Mouse (Mus musculus) lung, embryonic 14.5 days (tissue): ENCODE measurements at regions not wholly inside any gene's neighbourhood (a gene's known extent, or its start where the extent isn't known, plus 50 kb on each side); places are given as distances from the start of the nearest gene placed in this dataset.

Experiments used
- ATAC-seq: fragments of 200-750 bp; cut with Nextera tagmentation; 2 replicates; pipeline ENCODE4 v1.8.0; 2017; ENCODE audit warnings: mild to moderate bottlenecking, moderate TSS enrichment, moderate library complexity; ENCODE audit not compliant: insufficient read depth
- DNase-seq: peaks from one replicate; pipeline ENCODE4 v3.0.0-alpha.2; 2015
- H3K27ac ChIP-seq: fragments of 300-500 bp; sonication (generic); 2 replicates; pipeline ENCODE4 v1.5.1; 2014; ENCODE audit warnings: low read depth, mild to moderate bottlenecking, moderate library complexity
- H3K27me3 ChIP-seq: fragments of 300-500 bp; sonication (generic); 2 replicates; pipeline ENCODE4 v1.6.1; 2014; ENCODE audit warnings: low read length, control low read depth; ENCODE audit not compliant: insufficient read depth
- H3K36me3 ChIP-seq: fragments of 300-500 bp; sonication (generic); 2 replicates; pipeline ENCODE4 v1.6.1; 2014; ENCODE audit warnings: control low read depth; ENCODE audit not compliant: insufficient read depth
- H3K4me1 ChIP-seq: fragments of 300-500 bp; sonication (generic); 2 replicates; pipeline ENCODE4 v1.6.1; 2014; ENCODE audit warnings: antibody characterized with exemption, control low read depth; ENCODE audit not compliant: insufficient read depth
- H3K4me2 ChIP-seq: fragments of 300-500 bp; sonication (generic); 2 replicates; pipeline ENCODE4 v1.6.1; 2014; ENCODE audit warnings: mild to moderate bottlenecking
- H3K4me3 ChIP-seq: fragments of 300-500 bp; sonication (generic); 2 replicates; pipeline ENCODE4 v1.5.1; 2014; ENCODE audit warnings: low read depth, low read length
- H3K9ac ChIP-seq: fragments of 300-500 bp; sonication (generic); 2 replicates; pipeline ENCODE4 v1.6.1; 2014
- H3K9me3 ChIP-seq: fragments of 300-500 bp; sonication (generic); 2 replicates; pipeline ENCODE4 v1.6.1; 2016; ENCODE audit warnings: low read depth, low read length, control low read depth
- CTCF ChIP-seq: IDR thresholded peaks from 2 replicates; pipeline ENCODE4 v1.5.1; 2016; ENCODE audit warnings: antibody characterized with exemption, low read depth
- WGBS: fragments of 180-500 bp; shearing (Covaris S2); extraction: QIAGEN DNeasy Blood & Tissue Kit; methylation state at CpG from one replicate; pipeline ENCODE4 v1.1.7; 2014; 5-methylcytosine and 5-hydroxymethylcytosine counted together

DNA sequence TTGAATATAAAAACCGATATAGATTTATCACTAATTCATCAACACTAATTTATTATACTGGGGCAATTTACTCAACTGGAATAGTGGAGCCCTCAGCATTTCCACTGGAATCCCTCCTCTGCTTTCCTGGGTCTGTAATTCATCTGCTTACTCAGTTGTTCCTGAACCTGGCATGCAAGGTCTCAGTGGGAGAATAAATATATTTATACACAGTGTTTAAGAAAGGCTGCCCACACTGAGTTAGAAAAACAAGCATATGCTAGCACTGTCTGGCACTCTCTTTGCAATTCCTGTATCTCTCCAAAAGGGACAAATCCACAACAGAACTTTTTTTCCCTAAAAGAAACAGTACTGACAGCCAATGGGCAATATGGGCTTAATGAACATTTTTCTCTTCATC is 100.1 kb upstream of the Gm10192 start:
- WGBS: 75% methylated on average over 1 of the region's 1 CpGs
- H3K27me3 ChIP-seq: no peaks in the 10 kb centered on the region
- H3K36me3 ChIP-seq: no peaks in the 10 kb centered on the region
- no peak overlapping the region for H3K4me3 ChIP-seq
- H3K9ac ChIP-seq: no peak overlapping the region
- ATAC-seq (no peak), DNase-seq (no peak)
- H3K4me2 ChIP-seq: no peak overlapping the region
- H3K4me1 ChIP-seq: no peaks in the 10 kb centered on the region
- no peak overlapping the region for H3K27ac ChIP-seq
- no peaks in the 10 kb centered on the region for H3K9me3 ChIP-seq
- no peak for TF ChIP-seq CTCF

DNA sequence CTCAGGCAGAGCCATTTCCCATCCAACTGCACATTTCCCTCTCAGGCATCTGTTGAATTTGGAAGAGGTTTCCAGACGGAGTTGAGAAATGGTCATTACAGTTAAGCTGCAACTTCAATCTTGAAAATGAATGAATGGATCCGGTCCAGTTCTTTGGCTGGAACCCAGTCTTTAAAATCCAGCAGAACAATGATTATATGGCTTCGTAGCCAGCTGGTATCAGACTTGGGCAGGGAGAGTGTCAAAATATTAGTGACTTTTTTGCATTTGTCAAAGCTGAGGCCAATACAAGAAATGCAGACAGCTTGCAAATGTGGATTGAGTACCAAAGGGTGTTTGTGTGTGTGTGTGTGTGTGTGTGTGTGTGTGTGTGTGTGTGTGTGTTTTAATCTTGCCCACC is 99.7 kb upstream of the Gm10192 start:
- no peak overlapping the region for H3K9ac ChIP-seq
- no peaks in the 10 kb centered on the region for H3K27me3 ChIP-seq
- no peak overlapping the region for H3K27ac ChIP-seq
- no peak for ATAC-seq
- no peaks in the 10 kb centered on the region for H3K9me3 ChIP-seq
- H3K4me3 ChIP-seq: no peak overlapping the region
- H3K36me3 ChIP-seq: no peaks in the 10 kb centered on the region
- peak; percentile 45 for DNase-seq
- H3K4me2 ChIP-seq: no peak overlapping the region
- TF ChIP-seq CTCF: no peak
- no peaks in the 10 kb centered on the region for H3K4me1 ChIP-seq
- 38% methylated on average over 3 of the region's 3 CpGs for WGBS

DNA sequence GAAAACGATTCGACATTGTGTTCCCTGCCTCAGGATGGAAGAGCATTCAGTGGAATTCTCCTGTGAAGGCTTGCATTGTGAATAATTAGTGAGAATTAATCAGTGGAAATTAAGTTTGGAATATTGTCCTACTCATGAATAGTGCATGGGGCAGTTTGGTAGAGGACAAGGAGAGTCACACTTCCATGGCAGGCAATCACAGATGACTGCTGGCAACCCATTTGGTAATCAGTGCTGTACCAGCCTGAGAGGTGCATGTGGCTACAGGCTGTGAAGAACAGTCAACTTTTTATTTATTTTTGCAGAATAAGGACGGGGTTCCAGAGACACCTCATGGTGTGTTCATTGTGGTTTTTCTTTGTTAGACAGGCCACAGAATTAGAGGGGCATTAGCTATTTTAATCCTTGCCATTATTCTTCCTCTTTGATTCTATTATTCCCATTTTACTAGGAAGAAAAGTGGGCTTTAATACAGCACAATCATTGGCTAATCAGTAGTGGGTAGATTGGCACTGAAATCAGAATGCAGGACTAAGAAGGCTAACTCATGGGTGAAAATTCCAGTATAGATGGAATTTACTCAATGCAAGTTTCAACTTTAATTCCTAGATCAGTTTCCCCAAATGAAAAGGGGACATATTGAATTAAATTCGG is 98.3 kb upstream of the Gm10192 start:
- no peak overlapping the region for H3K27ac ChIP-seq
- H3K27me3 ChIP-seq: no peaks in the 10 kb centered on the region
- no peak for TF ChIP-seq CTCF
- 83% methylated on average over 4 of the region's 4 CpGs for WGBS
- H3K36me3 ChIP-seq: no peaks in the 10 kb centered on the region
- DNase-seq (no peak), ATAC-seq (no peak)
- H3K4me2 ChIP-seq: no peak overlapping the region
- H3K4me1 ChIP-seq: no peaks in the 10 kb centered on the region
- no peaks in the 10 kb centered on the region for H3K9me3 ChIP-seq
- no peak overlapping the region for H3K9ac ChIP-seq
- no peak overlapping the region for H3K4me3 ChIP-seq

DNA sequence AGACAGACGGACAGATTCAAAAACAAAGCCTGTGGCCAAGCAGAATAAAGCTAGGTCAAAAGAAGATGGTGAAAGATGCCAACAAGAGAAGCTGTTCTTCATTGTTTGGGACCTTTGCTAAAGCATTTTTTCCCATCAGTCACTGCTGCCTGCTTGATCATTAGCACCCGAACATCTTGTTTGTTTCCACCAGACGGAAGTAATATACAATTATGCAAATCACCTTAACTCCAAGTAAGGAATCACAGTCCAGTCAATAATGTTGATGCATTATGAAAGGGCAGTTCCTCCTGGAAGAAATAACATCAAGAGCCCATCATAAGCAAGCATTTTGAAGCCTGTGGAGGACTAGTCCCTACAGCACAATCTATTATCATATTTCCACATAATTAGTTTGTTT is 97.7 kb upstream of the Gm10192 start:
- no peak overlapping the region for H3K9ac ChIP-seq
- 72% methylated on average over 3 of the region's 3 CpGs for WGBS
- no peaks in the 10 kb centered on the region for H3K36me3 ChIP-seq
- TF ChIP-seq CTCF: no peak
- DNase-seq (no peak), ATAC-seq (no peak)
- H3K27me3 ChIP-seq: no peaks in the 10 kb centered on the region
- no peak overlapping the region for H3K4me3 ChIP-seq
- H3K27ac ChIP-seq: no peak overlapping the region
- H3K9me3 ChIP-seq: no peaks in the 10 kb centered on the region
- H3K4me2 ChIP-seq: no peak overlapping the region
- H3K4me1 ChIP-seq: no peaks in the 10 kb centered on the region

DNA sequence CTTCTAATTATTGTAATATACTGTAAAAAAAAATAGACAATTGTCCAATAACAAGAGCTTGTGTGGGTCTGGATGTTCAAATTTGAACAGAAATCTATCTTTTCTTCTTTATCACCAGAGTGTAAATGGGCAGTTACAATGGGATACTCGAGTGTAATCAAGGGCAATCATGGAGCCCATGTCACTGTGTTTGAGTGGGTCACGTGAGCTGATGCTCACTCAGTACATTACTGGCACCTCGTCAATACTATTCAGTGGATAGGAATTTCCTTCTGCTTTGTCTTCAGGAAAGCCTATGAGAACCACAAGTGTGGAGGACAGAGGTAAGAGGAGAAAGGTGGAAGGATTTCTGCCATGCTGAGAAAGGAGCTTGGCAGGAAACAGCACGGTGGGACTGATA is 54.0 kb upstream of the Gm10192 start:
- Histone ChIP-seq H3K4me2 (no peak overlapping the region), H3K27me3 (no peaks in the 10 kb centered on the region), H3K9me3 (no peaks in the 10 kb centered on the region), H3K27ac (no peak overlapping the region), H3K9ac (no peak overlapping the region), H3K4me1 (no peaks in the 10 kb centered on the region), H3K4me3 (no peak overlapping the region), H3K36me3 (no peaks in the 10 kb centered on the region)
- no peak for DNase-seq
- no peak for ATAC-seq
- no peak for TF ChIP-seq CTCF
- WGBS: 58% methylated on average over 4 of the region's 4 CpGs

DNA sequence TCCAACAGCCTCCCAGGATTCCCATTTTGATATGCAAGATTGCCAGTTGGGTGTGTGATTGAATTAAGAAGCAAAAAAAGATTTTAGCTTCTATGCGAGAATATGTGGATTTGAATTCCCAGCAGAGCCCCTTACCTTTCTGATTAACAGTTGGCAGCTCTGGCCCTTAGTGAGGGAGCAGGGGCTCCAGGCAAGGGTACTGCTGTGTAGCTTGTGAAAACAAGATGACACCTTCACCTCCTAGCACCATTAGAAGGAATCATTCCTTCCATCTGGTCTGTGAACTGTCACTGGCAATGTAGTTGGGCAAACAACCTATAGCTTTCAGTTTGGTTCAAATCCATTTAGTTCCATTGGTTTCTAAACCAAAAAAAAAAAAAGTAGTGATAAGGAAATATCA is 53.4 kb upstream of the Gm10192 start:
- Histone ChIP-seq H3K9me3 (no peaks in the 10 kb centered on the region), H3K4me3 (no peak overlapping the region), H3K27ac (no peak overlapping the region), H3K4me2 (no peak overlapping the region), H3K9ac (no peak overlapping the region), H3K36me3 (no peaks in the 10 kb centered on the region), H3K27me3 (no peaks in the 10 kb centered on the region), H3K4me1 (no peaks in the 10 kb centered on the region)
- WGBS: 83% methylated on average over 1 of the region's 1 CpGs
- DNase-seq (no peak), ATAC-seq (no peak)
- no peak for TF ChIP-seq CTCF

DNA sequence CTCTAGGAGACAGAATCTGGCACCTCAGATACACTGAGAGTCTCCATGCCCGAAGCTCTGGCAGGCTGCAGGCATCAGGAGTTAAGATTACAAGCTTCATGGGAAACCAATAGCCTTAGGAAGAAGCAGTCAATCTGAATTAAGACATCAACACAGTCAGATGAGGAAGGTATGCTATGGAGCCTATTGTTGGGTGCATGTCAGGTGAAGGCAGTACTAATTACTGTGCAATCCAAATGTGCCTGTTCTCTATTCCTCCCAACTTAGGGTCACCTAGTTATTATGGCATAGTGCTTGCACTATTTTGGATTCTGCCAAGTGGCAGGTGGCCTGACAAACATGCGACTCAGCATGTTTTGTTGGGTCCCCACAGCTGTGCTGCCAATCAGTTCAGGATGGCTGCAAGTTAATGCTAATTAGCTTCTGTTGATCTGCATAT is 53.0 kb upstream of the Gm10192 start:
- no peaks in the 10 kb centered on the region for H3K9me3 ChIP-seq
- no peak overlapping the region for H3K27ac ChIP-seq
- WGBS: 63% methylated on average over 2 of the region's 2 CpGs
- TF ChIP-seq CTCF: no peak
- no peak overlapping the region for H3K4me3 ChIP-seq
- H3K9ac ChIP-seq: no peak overlapping the region
- no peak for DNase-seq
- no peak overlapping the region for H3K4me2 ChIP-seq
- H3K4me1 ChIP-seq: no peaks in the 10 kb centered on the region
- no peaks in the 10 kb centered on the region for H3K36me3 ChIP-seq
- no peak for ATAC-seq
- H3K27me3 ChIP-seq: no peaks in the 10 kb centered on the region
